Mouse (Mus musculus) myocyte (in vitro differentiated cells): ENCODE data around the gene Erich6b. TPM values are rescaled to one million over a fixed set of nuclear protein-coding genes. Genes with fewer than 3 reads are reported as not detected.

Experiments
- H3K27me3 ChIP-seq: one replicate; pipeline ENCODE4 v1.6.1; 2011; ENCODE audit not compliant: control insufficient read depth, insufficient read depth, insufficient read length
- H3K36me3 ChIP-seq: one replicate; pipeline ENCODE4 v1.6.1; 2011; ENCODE audit not compliant: control insufficient read depth, insufficient read depth
- H3K4me2 ChIP-seq: one replicate; pipeline ENCODE4 v1.6.1; 2011; ENCODE audit warnings: low read depth, control low read depth
- H3K4me3 ChIP-seq: one replicate; pipeline ENCODE4 v1.5.1; 2011; ENCODE audit warnings: mild to moderate bottlenecking, control low read depth, moderate library complexity
- H3K79me2 ChIP-seq: one replicate; pipeline ENCODE4 v1.6.1; 2011; ENCODE audit not compliant: control insufficient read depth, insufficient read depth
- H3ac ChIP-seq: one replicate; pipeline ENCODE4 v1.6.1; 2011; ENCODE audit not compliant: control insufficient read depth, insufficient read length
- CEBPB ChIP-seq: IDR thresholded peaks from 2 replicates; pipeline ENCODE4 v1.6.1; 2011; ENCODE audit warnings: mild to moderate bottlenecking, moderate library complexity; ENCODE audit not compliant: poor library complexity, insufficient read depth, severe bottlenecking
- E2F4 ChIP-seq: IDR thresholded peaks from one replicate; pipeline ENCODE4 v1.6.1; 2011; ENCODE audit warnings: mild to moderate bottlenecking, control low read depth, moderate library complexity; ENCODE audit not compliant: insufficient read depth
- MAX ChIP-seq: IDR thresholded peaks from one replicate; pipeline ENCODE4 v1.6.1; 2011; ENCODE audit warnings: low read depth, mild to moderate bottlenecking, control low read depth
- MYOD1 ChIP-seq, 3 experiments: IDR thresholded peaks; one replicate each; pipeline ENCODE4 v1.6.1; 2011; ENCODE audit warnings: control low read depth in 2 of 3, low read depth in 2 of 3, mild to moderate bottlenecking in 2 of 3, moderate library complexity in 1 of 3; ENCODE audit not compliant: insufficient read length in 2 of 3, control insufficient read depth in 1 of 3
- MYOG ChIP-seq, 3 experiments: IDR thresholded peaks; one replicate each; pipeline ENCODE4 v1.6.1; 2011; ENCODE audit warnings: control low read depth in 2 of 3, low read depth in 2 of 3, mild to moderate bottlenecking in 2 of 3; ENCODE audit not compliant: insufficient read length in 2 of 3, control insufficient read depth in 1 of 3, insufficient read depth in 1 of 3
- POLR2A ChIP-seq: IDR thresholded peaks from one replicate; pipeline ENCODE4 v1.6.1; 2011; ENCODE audit warnings: low read depth, mild to moderate bottlenecking, control low read depth, moderate library complexity; ENCODE audit not compliant: insufficient read length
- POLR2AphosphoS2 ChIP-seq: IDR thresholded peaks from one replicate; pipeline ENCODE4 v1.6.1; 2011; ENCODE audit warnings: low read depth, control low read depth; ENCODE audit not compliant: insufficient read length
- REST ChIP-seq: IDR thresholded peaks from one replicate; pipeline ENCODE4 v1.6.1; 2011; ENCODE audit warnings: mild to moderate bottlenecking, control low read depth, moderate library complexity; ENCODE audit not compliant: insufficient read depth, insufficient read length
- SRF ChIP-seq: IDR thresholded peaks from one replicate; pipeline ENCODE4 v1.6.1; 2011; ENCODE audit warnings: low read depth; ENCODE audit not compliant: control insufficient read depth, insufficient read length
- TCF12 ChIP-seq: IDR thresholded peaks from one replicate; pipeline ENCODE4 v1.6.1; 2011; ENCODE audit warnings: mild to moderate bottlenecking, control low read depth; ENCODE audit not compliant: poor library complexity, insufficient read depth, severe bottlenecking
- TCF3 ChIP-seq: IDR thresholded peaks from one replicate; pipeline ENCODE4 v1.6.1; 2011; ENCODE audit warnings: low read depth, control low read depth; ENCODE audit not compliant: insufficient read length
- USF1 ChIP-seq: IDR thresholded peaks from one replicate; pipeline ENCODE4 v1.6.1; 2011; ENCODE audit warnings: low read depth, mild to moderate bottlenecking, control low read depth, moderate library complexity
- polyA plus RNA-seq: library from polyadenylated mRNA; unstranded; fragments of >200 nt; fragmentation: generic; extraction: Trizol; gene quantifications from one replicate; pipeline ENCODE4 v1.2.1, GENCODE M21; 2012; ENCODE audit warnings: missing spikeins

The Erich6b gene
- not detected for polyA plus RNA-seq

DNA sequence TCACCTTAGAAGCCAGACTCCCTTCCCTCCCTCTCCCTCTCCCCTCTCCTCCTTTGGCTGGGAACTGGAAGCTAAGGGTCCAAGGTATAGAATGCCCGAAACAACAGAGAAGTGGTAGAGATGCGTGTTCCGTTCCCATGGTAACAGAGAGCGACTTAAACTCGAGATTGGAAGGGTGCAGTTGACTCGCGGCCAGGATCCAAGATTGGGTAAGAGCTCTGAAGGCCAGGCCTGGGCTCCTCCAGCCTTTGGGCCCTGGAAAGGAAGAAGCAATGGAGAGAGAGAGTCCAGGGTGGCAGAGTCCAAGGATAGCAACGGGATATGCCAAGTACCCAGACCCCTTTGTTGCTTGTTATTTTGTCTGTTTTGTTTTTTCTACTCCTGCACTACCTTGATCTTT lies at the start of gene Erich6b:
Gene Erich6b, plus strand, starts transcription at position 180 of the 400 bp plus-strand sequence.
- TF ChIP-seq E2F4: no peak
- no peak for TF ChIP-seq CEBPB
- H3K36me3 ChIP-seq: no peaks in the 10 kb centered on the region
- H3K79me2 ChIP-seq: no peaks in the 10 kb centered on the region
- no peak within 1 kb of the TSS for H3K4me2 ChIP-seq
- H3K4me3 ChIP-seq: no peak within 1 kb of the TSS
- H3K27me3 ChIP-seq: peaks cover 18% of the 10 kb centered on the region
- no peak within 1 kb of the TSS for H3ac ChIP-seq

GRCm38 (mm10) chr14:75592978-75593377 lies 49.1 kb upstream of the Erich6b start, which contains the start of gene Spert:
TSS of gene Spert (minus strand) at chr14:75593116.
- H3ac ChIP-seq: no peak within 1 kb of the TSS
- H3K27me3 ChIP-seq: peaks cover 4% of the 10 kb centered on the region
- H3K79me2 ChIP-seq: no peaks in the 10 kb centered on the region
- no peak within 1 kb of the TSS for H3K4me3 ChIP-seq
- TF ChIP-seq TCF3 (no peak), MYOD1 (IDR thresholded peaks at IDR 0.05; ENCODE audit: control insufficient read depth in 1 of 3, insufficient read length in 2 of 3, low read depth in 2 of 3) (no peak), MYOG (IDR thresholded peaks at IDR 0.05; ENCODE audit: control insufficient read depth in 1 of 3, insufficient read depth in 1 of 3, insufficient read length in 2 of 3, low read depth in 2 of 3) (no peak), USF1 (no peak), SRF (no peak), E2F4 (no peak), CEBPB (no peak), TCF12 (no peak)
- no peak within 1 kb of the TSS for H3K4me2 ChIP-seq
- no peaks in the 10 kb centered on the region for H3K36me3 ChIP-seq

DNA sequence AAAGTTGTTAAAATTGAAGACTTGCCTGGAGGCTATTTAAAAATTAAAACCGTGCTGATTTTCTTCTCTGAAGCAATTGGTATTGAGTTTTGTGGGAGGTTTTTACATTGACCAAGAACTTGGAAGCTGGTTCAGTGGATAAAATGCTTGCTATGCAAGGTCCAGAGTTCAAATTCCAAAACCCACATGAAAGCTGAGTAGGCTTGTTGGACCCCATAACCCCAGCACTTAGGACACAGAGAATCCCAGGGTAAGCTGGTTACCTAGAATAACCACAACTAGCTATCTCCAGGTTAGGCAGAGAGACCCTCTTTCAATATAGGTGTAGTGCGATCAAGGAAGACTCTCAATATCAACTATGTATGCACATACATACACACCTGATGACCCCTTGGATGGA lies 32.9 kb upstream of the Erich6b start:
- Histone ChIP-seq H3K4me2 (no peak overlapping the region), H3ac (no peak overlapping the region), H3K27me3 (peaks cover 13% of the 10 kb centered on the region), H3K79me2 (no peaks in the 10 kb centered on the region), H3K4me3 (no peak overlapping the region), H3K36me3 (no peaks in the 10 kb centered on the region)
- no peak for TF ChIP-seq USF1
- no peak for TF ChIP-seq TCF3
- no peak for TF ChIP-seq MAX
- TF ChIP-seq REST: no peak
- TF ChIP-seq CEBPB: no peak
- TF ChIP-seq MYOD1 (IDR thresholded peaks at IDR 0.05; ENCODE audit: control insufficient read depth in 1 of 3, insufficient read length in 2 of 3, low read depth in 2 of 3): no peak
- no peak for TF ChIP-seq TCF12
- no peak for TF ChIP-seq POLR2A
- no peak for TF ChIP-seq MYOG (IDR thresholded peaks at IDR 0.05; ENCODE audit: control insufficient read depth in 1 of 3, insufficient read depth in 1 of 3, insufficient read length in 2 of 3, low read depth in 2 of 3)
- TF ChIP-seq POLR2AphosphoS2: no peak
- TF ChIP-seq SRF: no peak
- no peak for TF ChIP-seq E2F4

DNA sequence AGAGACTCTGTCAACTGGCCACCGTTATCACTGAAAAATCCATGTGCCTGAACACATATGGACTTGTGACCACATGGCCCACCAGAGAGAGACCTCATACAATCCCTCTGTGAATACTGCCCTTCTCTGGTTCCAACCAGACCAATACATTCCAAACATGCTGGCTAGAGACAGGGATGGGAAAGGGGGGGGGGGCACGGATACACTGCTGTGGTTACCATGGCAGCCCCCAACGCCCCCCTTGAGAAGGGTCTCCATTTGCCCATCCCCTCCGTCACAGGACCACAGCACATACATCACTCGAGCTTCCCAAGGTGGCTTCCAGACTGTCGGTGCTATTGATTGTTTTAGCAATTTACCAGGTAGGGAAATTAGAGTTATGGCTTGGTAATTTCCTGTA lies 25.7 kb upstream of the Erich6b start:
- no peak overlapping the region for H3ac ChIP-seq
- H3K4me2 ChIP-seq: no peak overlapping the region
- no peaks in the 10 kb centered on the region for H3K36me3 ChIP-seq
- H3K4me3 ChIP-seq: no peak overlapping the region
- no peak for TF ChIP-seq USF1
- TF ChIP-seq SRF: no peak
- no peaks in the 10 kb centered on the region for H3K79me2 ChIP-seq
- peaks cover 51% of the 10 kb centered on the region for H3K27me3 ChIP-seq

GRCm38 (mm10) chr14:75622984-75623383 lies 19.1 kb upstream of the Erich6b start:
- Histone ChIP-seq H3K79me2 (no peaks in the 10 kb centered on the region), H3K27me3 (peaks cover 26% of the 10 kb centered on the region), H3K36me3 (no peaks in the 10 kb centered on the region), H3K4me3 (no peak overlapping the region), H3ac (no peak overlapping the region), H3K4me2 (no peak overlapping the region)
- TF ChIP-seq POLR2AphosphoS2: no peak
- no peak for TF ChIP-seq MAX
- TF ChIP-seq MYOD1 (IDR thresholded peaks at IDR 0.05; ENCODE audit: control insufficient read depth in 1 of 3, insufficient read length in 2 of 3, low read depth in 2 of 3): no peak
- TF ChIP-seq SRF: no peak
- TF ChIP-seq CEBPB: no peak

- Histone ChIP-seq H3K36me3 (no peaks in the 10 kb centered on the region), H3K27me3 (peaks cover 7% of the 10 kb centered on the region), H3K79me2 (no peaks in the 10 kb centered on the region), H3ac (no peak overlapping the region), H3K4me3 (no peak overlapping the region), H3K4me2 (no peak overlapping the region)
- TF ChIP-seq POLR2A (no peak), MYOG (IDR thresholded peaks at IDR 0.05; ENCODE audit: control insufficient read depth in 1 of 3, insufficient read depth in 1 of 3, insufficient read length in 2 of 3, low read depth in 2 of 3) (no peak), SRF (no peak), TCF12 (no peak), CEBPB (no peak), REST (no peak), MAX (no peak), E2F4 (no peak), TCF3 (no peak), USF1 (no peak), MYOD1 (IDR thresholded peaks at IDR 0.05; ENCODE audit: control insufficient read depth in 1 of 3, insufficient read length in 2 of 3, low read depth in 2 of 3) (no peak), POLR2AphosphoS2 (no peak)
Observed at GRCm38 (mm10) chr14:75628870-75629269, 13.2 kb upstream of the Erich6b start.
